ENCODE assay signal across 8 mouse cellular contexts in the genomic region with DNA sequence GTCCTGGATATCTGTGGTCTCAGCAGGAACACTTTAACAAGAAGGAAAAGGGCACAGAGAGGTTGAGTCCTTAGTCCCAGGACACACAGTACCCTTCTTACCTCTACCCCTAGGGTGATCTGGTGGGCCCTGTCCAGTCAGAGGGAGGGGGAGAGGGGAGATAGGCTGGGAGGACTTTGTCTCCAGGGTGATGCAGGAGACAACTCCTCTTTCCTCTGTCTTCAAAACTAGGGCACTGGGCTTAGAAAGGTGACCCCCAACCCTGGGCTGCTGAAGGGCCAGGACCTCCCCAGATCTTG. TPM values are rescaled to one million over a fixed set of nuclear protein-coding genes. Genes with fewer than 3 reads are reported as not detected.
DNase-seq lines count a peak whose midpoint lies in the region; ATAC-seq lines count a peak whose summit lies in the region.
"Had no signal": no experiment of that assay in that cellular context is flagged by ENCODE, and none has a peak within 500 bp of the region (broad histone marks: within the 10 kb centered on the region; RNA-seq: fewer than 3 reads in every experiment).

No protein-coding gene starts in this region.

- peak overlapping the region; percentile 64 for H3K4me3 ChIP-seq in lung, embryonic 15.5 days
- peak overlapping the region; percentile 57 for H3K4me3 ChIP-seq in forebrain, embryonic 14.5 days (ENCODE audit: low read depth, low read length)
- H3K4me3 ChIP-seq in limb, embryonic 11.5 days (ENCODE audit: low read depth, low read length) = peak overlapping the region; percentile 67
- peak overlapping the region; percentile 63 for H3K4me3 ChIP-seq in stomach, embryonic 16.5 days (replicated peaks; ENCODE audit: low read length)

- peaks cover 26% of the 10 kb centered on the region for H3K27me3 ChIP-seq in lung, embryonic 15.5 days
- peaks cover 16% of the 10 kb centered on the region for H3K27me3 ChIP-seq in forebrain, embryonic 14.5 days (replicated peaks; ENCODE audit: control insufficient read depth, insufficient read depth, low read length)
- H3K27me3 ChIP-seq in limb, embryonic 11.5 days (ENCODE audit: control insufficient read depth, insufficient read depth, low read length) = no peaks in the 10 kb centered on the region
- no peaks in the 10 kb centered on the region for H3K27me3 ChIP-seq in stomach, embryonic 16.5 days (ENCODE audit: control insufficient read depth, insufficient read depth, low read length)

- peak overlapping the region; percentile 38 for H3K27ac ChIP-seq in lung, embryonic 15.5 days
- no peak overlapping the region for H3K27ac ChIP-seq in forebrain, embryonic 14.5 days (ENCODE audit: low read depth, low read length)
- H3K27ac ChIP-seq in limb, embryonic 11.5 days (replicated peaks; ENCODE audit: low read depth, low read length) = no peak overlapping the region; the same call in 1 of the 2 replicates
- H3K27ac ChIP-seq in stomach, embryonic 16.5 days (ENCODE audit: low read length) = peak overlapping the region; percentile 82

- peak overlapping the region; percentile 98 for H3K4me2 ChIP-seq in lung, embryonic 15.5 days
- H3K4me2 ChIP-seq in forebrain, embryonic 14.5 days (ENCODE audit: low read length) = peak overlapping the region; percentile 93
- H3K4me2 ChIP-seq in limb, embryonic 11.5 days (ENCODE audit: low read depth, severe bottlenecking) = peak overlapping the region; percentile 99
- peak overlapping the region; percentile 92 for H3K4me2 ChIP-seq in stomach, embryonic 16.5 days (ENCODE audit: low read depth, low read length)

- DNase-seq in lung, adult 18-20 months = no peak
- DNase-seq in forebrain, embryonic 14.5 days (ENCODE audit: low spot score) = no peak
- DNase-seq in limb, embryonic 11.5 days (ENCODE audit: low spot score) = no peak
- no peak for DNase-seq in gastrocnemius, postnatal 36 days
- DNase-seq in left cerebral cortex, postnatal 4 days = no peak

- ATAC-seq in lung, embryonic 15.5 days (ENCODE audit: borderline replicate concordance, extremely low read depth, low FRiP score, low TSS enrichment) = peak; percentile 4; the same call in 1 of the 2 replicates
- ATAC-seq in forebrain, embryonic 14.5 days = 0 out of 2 replicates have a peak, but pooled peaks have one; percentile 9
- ATAC-seq in limb, embryonic 11.5 days (ENCODE audit: insufficient number of reproducible peaks, low FRiP score, low TSS enrichment, low read depth) = no peak
- ATAC-seq in stomach, embryonic 16.5 days (ENCODE audit: insufficient read depth, low FRiP score) = no peak

- intact Hi-C loops in gastrocnemius, postnatal 36 days (cut with DNase I) = no loop called here
- intact Hi-C loops in left cerebral cortex, postnatal 4 days (cut with DNase I) = no loop called here

- peaks cover 62% of the 10 kb centered on the region for H3K4me1 ChIP-seq in lung, embryonic 15.5 days
- H3K4me1 ChIP-seq in forebrain, embryonic 14.5 days (ENCODE audit: control insufficient read depth, insufficient read depth, low read length) = peaks cover 28% of the 10 kb centered on the region
- peaks cover 74% of the 10 kb centered on the region for H3K4me1 ChIP-seq in limb, embryonic 11.5 days (ENCODE audit: control insufficient read depth, insufficient read depth, low read length)
- H3K4me1 ChIP-seq in stomach, embryonic 16.5 days (ENCODE audit: control insufficient read depth, insufficient read depth, low read length) = peaks cover 57% of the 10 kb centered on the region

- H3K9me3 ChIP-seq in lung, embryonic 15.5 days = no peaks in the 10 kb centered on the region
- H3K9me3 ChIP-seq in forebrain, embryonic 14.5 days (replicated peaks; ENCODE audit: control insufficient read depth, low read length) = no peaks in the 10 kb centered on the region
- no peaks in the 10 kb centered on the region for H3K9me3 ChIP-seq in limb, embryonic 11.5 days (ENCODE audit: control insufficient read depth, low read length)
- H3K9me3 ChIP-seq in stomach, embryonic 16.5 days (replicated peaks; ENCODE audit: control insufficient read depth, low read length) = no peaks in the 10 kb centered on the region

- no peak overlapping the region for H3K9ac ChIP-seq in lung, embryonic 15.5 days
- peak overlapping the region; percentile 40; the same call in 1 of the 2 replicates for H3K9ac ChIP-seq in forebrain, embryonic 14.5 days (ENCODE audit: low read length)
- H3K9ac ChIP-seq in limb, embryonic 11.5 days (ENCODE audit: low read length) = peak overlapping the region; percentile 55; the same call in 1 of the 2 replicates
- peak overlapping the region; percentile 69 for H3K9ac ChIP-seq in stomach, embryonic 16.5 days (ENCODE audit: low read length)
- H3K9ac ChIP-seq: liver, postnatal 0 days had no signal

- H3K36me3 ChIP-seq in lung, embryonic 15.5 days = no peaks in the 10 kb centered on the region
- H3K36me3 ChIP-seq in forebrain, embryonic 14.5 days (ENCODE audit: control insufficient read depth, insufficient read depth, low read length) = no peaks in the 10 kb centered on the region
- H3K36me3 ChIP-seq in limb, embryonic 11.5 days (ENCODE audit: control insufficient read depth, insufficient read depth, low read length) = no peaks in the 10 kb centered on the region
- H3K36me3 ChIP-seq in stomach, embryonic 16.5 days (ENCODE audit: control insufficient read depth, insufficient read depth, low read length) = no peaks in the 10 kb centered on the region

RNA-seq across cellular contexts. Expression of gene Gse1, which starts 0.7 kb away (rescaled TPM):
- 9.6 and 12.6 TPM in 2 replicates for polyA plus RNA-seq in lung, embryonic 15.5 days (2015; fragmentation: Nextera tagmentation; extraction: Ambion mirVana)
- 22.6 and 33.6 TPM in 2 replicates for polyA plus RNA-seq in forebrain, embryonic 14.5 days (2014; fragmentation: Nextera tagmentation; extraction: Ambion mirVana)
- 6.6 and 8.2 TPM in 2 replicates for polyA plus RNA-seq in limb, embryonic 11.5 days (2014; fragmentation: Nextera tagmentation; extraction: Ambion mirVana)
- polyA plus RNA-seq in stomach, embryonic 16.5 days (2015; fragmentation: Nextera tagmentation; extraction: Ambion mirVana) = 6.0 and 6.9 TPM in 2 replicates
- total RNA-seq in gastrocnemius, postnatal 36 days (2021) = 10 to 100 TPM; 28.9 to 30.8 TPM
- total RNA-seq in left cerebral cortex, postnatal 4 days (2021) = 10 to 100 TPM; 57.4 to 59.3 TPM

RNA-seq across cellular contexts. Expression of gene Fam92b, which starts 50.3 kb away (rescaled TPM):
- 1.1 and 1.4 TPM in 2 replicates for polyA plus RNA-seq in lung, embryonic 15.5 days (2015; fragmentation: Nextera tagmentation; extraction: Ambion mirVana)
- polyA plus RNA-seq in forebrain, embryonic 14.5 days (2014; fragmentation: Nextera tagmentation; extraction: Ambion mirVana) = 2.3 and 2.4 TPM in 2 replicates
- polyA plus RNA-seq in limb, embryonic 11.5 days (2014; fragmentation: Nextera tagmentation; extraction: Ambion mirVana) = 0.16 and 0.27 TPM in 2 replicates
- 0.57 and 0.72 TPM in 2 replicates for polyA plus RNA-seq in stomach, embryonic 16.5 days (2015; fragmentation: Nextera tagmentation; extraction: Ambion mirVana)
- total RNA-seq in gastrocnemius, postnatal 36 days (2021) = not detected
- total RNA-seq in left cerebral cortex, postnatal 4 days (2021) = not detected
- polyA plus RNA-seq: liver, postnatal 0 days had no signal

Comparison
In these comparisons a context has a peak if more than half of its experiments do, and no peak if none do; other contexts are left out.
1. ATAC-seq: peak in lung, embryonic 15.5 days (single experiment) and forebrain, embryonic 14.5 days (single experiment); none in limb, embryonic 11.5 days (single experiment) and stomach, embryonic 16.5 days (single experiment).
2. H3K27ac ChIP-seq: peak in lung, embryonic 15.5 days (single experiment) and stomach, embryonic 16.5 days (single experiment); none in forebrain, embryonic 14.5 days (single experiment) and limb, embryonic 11.5 days (single experiment).
3. Peak in every context shown above with its lines, with median percentiles within 50 percentile points of each other: H3K4me2 ChIP-seq and H3K4me3 ChIP-seq.